Mouse (Mus musculus) neural tube, embryonic 13.5 days (tissue): ENCODE measurements around the gene Pfdn5. TPM values are rescaled to one million over a fixed set of nuclear protein-coding genes. Genes with fewer than 3 reads are reported as not detected.

Experiments used
- ATAC-seq: fragments of 200-750 bp; cut with Nextera tagmentation; 2 replicates; pipeline ENCODE4 v1.8.0; 2017; ENCODE audit warnings: low read depth, mild to moderate bottlenecking, moderate TSS enrichment, moderate library complexity
- H3K27ac ChIP-seq: fragments of 300-500 bp; sonication (generic); replicated peaks from 2 replicates; pipeline ENCODE4 v1.5.1; 2015; ENCODE audit warnings: moderate library complexity, mild to moderate bottlenecking, inconsistent platforms
- H3K27me3 ChIP-seq: fragments of 300-500 bp; sonication (generic); 2 replicates; pipeline ENCODE4 v1.6.1; 2015; ENCODE audit warnings: mild to moderate bottlenecking, inconsistent platforms
- H3K36me3 ChIP-seq: fragments of 300-500 bp; sonication (generic); 2 replicates; pipeline ENCODE4 v1.6.1; 2015; ENCODE audit warnings: mild to moderate bottlenecking, inconsistent platforms
- H3K4me1 ChIP-seq: fragments of 300-500 bp; sonication (generic); replicated peaks from 2 replicates; pipeline ENCODE4 v1.6.1; 2015; ENCODE audit warnings: inconsistent platforms
- H3K4me2 ChIP-seq: fragments of 300-500 bp; sonication (generic); 2 replicates; pipeline ENCODE4 v1.6.1; 2015; ENCODE audit warnings: inconsistent platforms, mild to moderate bottlenecking, moderate library complexity
- H3K4me3 ChIP-seq: fragments of 300-500 bp; sonication (generic); 2 replicates; pipeline ENCODE4 v1.5.1; 2015; ENCODE audit warnings: mild to moderate bottlenecking, inconsistent platforms
- H3K9ac ChIP-seq: fragments of 300-500 bp; sonication (generic); 2 replicates; pipeline ENCODE4 v1.6.1; 2015; ENCODE audit warnings: moderate library complexity, mild to moderate bottlenecking, inconsistent platforms
- H3K9me3 ChIP-seq: fragments of 300-500 bp; sonication (generic); 2 replicates; pipeline ENCODE4 v1.6.1; 2016; ENCODE audit warnings: inconsistent platforms
- WGBS: fragments of 180-500 bp; shearing (Covaris S2); methylation state at CpG from one replicate; pipeline ENCODE4 v1.1.7; 2015; 5-methylcytosine and 5-hydroxymethylcytosine counted together
- polyA plus RNA-seq: library from polyadenylated mRNA; unstranded; fragments of >200 nt; fragmentation: Nextera tagmentation; extraction: Ambion mirVana; gene quantifications from 2 replicates; pipeline ENCODE4 v1.2.1, GENCODE M21; 2015

Gene Pfdn5
- polyA plus RNA-seq, result 438 and 480 TPM in 2 replicates

DNA sequence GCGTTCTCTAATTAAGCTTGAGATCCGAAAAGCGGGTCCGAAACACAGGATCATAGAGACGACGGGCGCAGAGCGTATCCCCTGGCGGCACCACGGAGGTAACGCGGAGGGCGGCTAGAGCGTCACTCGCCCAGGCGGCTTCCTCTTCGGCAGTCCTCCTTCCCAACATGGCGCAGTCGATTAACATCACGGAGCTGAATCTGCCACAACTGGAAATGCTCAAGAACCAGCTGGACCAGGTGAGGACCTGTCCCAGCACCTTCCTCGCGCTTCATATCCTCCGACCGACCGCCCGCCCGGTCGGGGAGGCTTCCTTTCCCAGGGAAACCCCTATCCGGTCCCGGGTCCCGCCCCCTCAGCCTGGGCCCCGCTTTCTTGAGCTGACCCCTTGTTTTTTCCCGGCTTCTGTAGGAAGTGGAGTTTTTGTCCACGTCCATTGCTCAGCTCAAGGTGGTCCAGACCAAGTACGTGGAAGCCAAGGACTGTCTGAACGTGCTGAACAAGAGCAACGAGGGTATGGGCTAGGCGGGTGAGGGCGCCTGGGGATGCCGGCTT lies at the start of gene Pfdn5:
Gene Pfdn5 (plus strand): TSS at position 95 of the 555 bp plus-strand sequence.
- under 1% methylated on average over 40 of the region's 40 CpGs for WGBS
- Histone ChIP-seq H3K4me3 (peak within 1 kb of the TSS; percentile 90), H3K4me2 (peak within 1 kb of the TSS; percentile 93), H3K36me3 (peaks cover 34% of the 10 kb centered on the region), H3K4me1 (peaks cover 15% of the 10 kb centered on the region), H3K9ac (peak within 1 kb of the TSS; percentile 89), H3K27ac (peak within 1 kb of the TSS; percentile 81), H3K9me3 (no peaks in the 10 kb centered on the region), H3K27me3 (no peaks in the 10 kb centered on the region)
- ATAC-seq, result peak; percentile 92

DNA sequence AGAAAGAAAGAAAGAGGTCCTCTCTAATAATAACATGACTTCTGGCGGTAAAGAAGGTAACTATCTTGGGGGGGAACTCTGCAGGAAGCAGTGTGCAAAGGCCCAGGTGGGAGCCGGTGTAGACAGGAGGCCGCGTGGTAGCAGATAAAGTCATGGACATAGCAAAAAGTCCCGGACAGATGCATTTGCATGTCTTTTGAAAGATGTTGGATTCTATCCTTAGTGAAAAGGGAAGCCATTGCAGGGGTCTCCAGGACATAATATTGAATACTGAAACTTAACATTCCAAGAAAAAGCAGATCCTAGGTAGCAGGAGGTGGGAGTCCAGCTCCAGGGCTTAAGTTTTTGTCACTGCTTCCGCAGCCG lies 47.2 kb upstream of the Pfdn5 start:
- H3K4me1 ChIP-seq, result peaks cover 21% of the 10 kb centered on the region
- WGBS, result 36% methylated on average over 7 of the region's 7 CpGs
- H3K36me3 ChIP-seq, result peaks cover 24% of the 10 kb centered on the region

DNA sequence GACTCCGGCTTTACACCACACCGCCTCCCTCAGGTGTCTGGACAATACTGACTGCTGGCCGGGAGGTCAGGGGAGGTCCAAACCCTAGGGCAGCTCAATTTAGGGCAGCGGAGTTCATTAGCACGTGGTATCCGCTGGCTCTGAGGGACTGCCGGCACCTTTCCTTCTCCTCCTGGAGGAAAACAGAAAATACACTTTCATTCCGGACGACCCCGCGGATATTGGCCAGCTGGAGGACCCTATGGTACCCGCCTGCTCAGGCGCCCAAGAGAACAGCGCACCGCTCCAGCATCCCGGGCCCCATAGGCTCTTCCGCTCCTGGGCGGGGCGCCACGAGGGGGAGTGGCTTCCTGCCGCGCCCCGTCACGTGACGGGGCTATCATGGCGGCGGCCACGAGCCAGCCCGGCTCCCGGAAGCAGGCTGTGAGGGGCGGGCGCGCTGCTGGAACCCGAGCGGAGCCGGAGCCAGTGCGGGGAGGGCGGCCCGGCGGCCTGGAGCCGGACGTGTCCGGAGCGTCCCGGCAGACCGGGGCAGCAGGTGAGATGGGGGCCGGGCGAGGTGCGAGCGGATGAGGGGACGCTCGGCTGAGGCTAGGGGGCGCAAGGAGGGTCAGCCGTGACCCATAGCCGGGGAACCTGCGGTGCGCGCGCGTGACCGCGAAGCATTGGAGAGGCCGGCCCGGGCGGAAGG lies 46.7 kb upstream of the Pfdn5 start, which contains the start of gene Mfsd5:
Gene Mfsd5 (plus strand): TSS at position 363 of the 691 bp plus-strand sequence.
- under 1% methylated on average over 65 of the region's 65 CpGs for WGBS
- no peaks in the 10 kb centered on the region for H3K27me3 ChIP-seq

More for the DNA sequence above, 47.2 kb upstream of the Pfdn5 start:
- H3K27ac ChIP-seq, result peak overlapping the region; percentile 90
- H3K27me3 ChIP-seq, result no peaks in the 10 kb centered on the region
- H3K9me3 ChIP-seq, result no peaks in the 10 kb centered on the region
- H3K4me2 ChIP-seq, result peak overlapping the region; percentile 96
- H3K4me3 ChIP-seq, result peak overlapping the region; percentile 91
- ATAC-seq, result peak; percentile 11
- peak overlapping the region; percentile 86 for H3K9ac ChIP-seq

DNA sequence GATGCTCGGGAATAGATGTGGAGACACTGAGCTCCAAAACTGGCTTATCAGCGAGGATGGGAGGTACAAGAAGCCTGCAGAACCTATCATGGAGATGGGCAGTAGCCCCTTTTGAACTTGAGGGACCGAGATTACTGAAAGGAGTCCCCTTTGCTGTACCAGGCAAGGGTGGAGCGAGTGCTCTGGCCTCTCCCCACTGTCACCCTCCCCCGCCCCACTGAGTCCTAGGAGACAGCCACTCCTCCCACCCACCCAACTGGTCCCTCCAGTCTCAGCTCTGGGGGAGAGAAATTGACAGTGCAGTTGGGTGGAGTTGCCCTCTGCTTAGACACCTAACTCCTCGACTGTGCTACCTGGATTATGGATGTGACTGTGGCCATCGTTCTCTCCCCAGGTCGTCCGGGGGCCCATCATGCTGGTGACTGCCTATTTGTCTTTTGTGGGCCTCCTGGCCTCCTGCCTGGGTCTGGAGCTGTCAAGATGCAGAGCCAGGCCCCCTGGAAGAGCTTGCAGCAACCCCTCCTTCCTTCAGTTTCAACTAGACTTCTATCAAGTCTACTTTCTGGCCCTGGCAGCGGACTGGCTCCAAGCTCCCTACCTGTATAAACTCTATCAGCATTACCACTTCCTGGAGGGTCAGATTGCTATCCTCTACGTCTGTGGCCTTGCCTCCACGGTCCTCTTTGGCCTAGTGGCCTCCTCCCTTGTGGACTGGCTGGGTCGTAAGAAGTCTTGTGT lies 46.0 kb upstream of the Pfdn5 start:
- peak overlapping the region; percentile 96 for H3K4me2 ChIP-seq
- H3K4me3 ChIP-seq, result peak overlapping the region; percentile 91
- peak overlapping the region; percentile 86 for H3K9ac ChIP-seq
- H3K36me3 ChIP-seq, result peaks cover 24% of the 10 kb centered on the region
- no peaks in the 10 kb centered on the region for H3K27me3 ChIP-seq
- H3K9me3 ChIP-seq, result no peaks in the 10 kb centered on the region
- peaks cover 21% of the 10 kb centered on the region for H3K4me1 ChIP-seq
- 30% methylated on average over 13 of the region's 13 CpGs for WGBS
- ATAC-seq, result peak; percentile 62
- peak overlapping the region; percentile 90 for H3K27ac ChIP-seq

More for the DNA sequence above, 46.7 kb upstream of the Pfdn5 start, which contains the start of gene Mfsd5:
- ATAC-seq, result peak; percentile 97
- Histone ChIP-seq H3K4me2 (peak within 1 kb of the TSS; percentile 96), H3K9ac (peak within 1 kb of the TSS; percentile 86), H3K9me3 (no peaks in the 10 kb centered on the region), H3K4me1 (peaks cover 21% of the 10 kb centered on the region), H3K36me3 (peaks cover 24% of the 10 kb centered on the region), H3K4me3 (peak within 1 kb of the TSS; percentile 91), H3K27ac (peak within 1 kb of the TSS; percentile 90)

DNA sequence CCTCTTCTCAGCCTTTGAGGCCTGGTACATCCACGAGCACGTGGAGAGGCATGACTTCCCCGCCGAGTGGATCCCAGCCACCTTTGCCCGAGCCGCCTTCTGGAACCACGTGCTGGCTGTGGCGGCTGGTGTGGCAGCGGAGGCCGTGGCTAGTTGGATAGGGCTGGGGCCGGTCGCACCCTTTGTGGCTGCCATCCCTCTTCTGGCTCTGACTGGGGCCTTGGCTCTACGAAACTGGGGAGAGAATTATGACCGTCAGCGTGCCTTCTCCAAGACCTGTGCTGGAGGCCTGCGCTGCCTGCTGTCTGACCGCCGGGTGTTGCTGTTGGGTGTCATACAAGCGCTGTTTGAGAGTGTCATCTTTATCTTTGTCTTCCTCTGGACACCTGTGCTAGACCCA lies 45.3 kb upstream of the Pfdn5 start:
- no peak for ATAC-seq
- H3K9me3 ChIP-seq, result no peaks in the 10 kb centered on the region
- H3K36me3 ChIP-seq, result peaks cover 24% of the 10 kb centered on the region
- WGBS, result 93% methylated on average over 19 of the region's 19 CpGs
- H3K27ac ChIP-seq, result no peak overlapping the region
- H3K4me1 ChIP-seq, result peaks cover 21% of the 10 kb centered on the region
- H3K4me2 ChIP-seq, result peak overlapping the region; percentile 96
- H3K27me3 ChIP-seq, result no peaks in the 10 kb centered on the region
- peak overlapping the region; percentile 86; the same call in 1 of the 2 replicates for H3K9ac ChIP-seq
- peak overlapping the region; percentile 91; the same call in 1 of the 2 replicates for H3K4me3 ChIP-seq

DNA sequence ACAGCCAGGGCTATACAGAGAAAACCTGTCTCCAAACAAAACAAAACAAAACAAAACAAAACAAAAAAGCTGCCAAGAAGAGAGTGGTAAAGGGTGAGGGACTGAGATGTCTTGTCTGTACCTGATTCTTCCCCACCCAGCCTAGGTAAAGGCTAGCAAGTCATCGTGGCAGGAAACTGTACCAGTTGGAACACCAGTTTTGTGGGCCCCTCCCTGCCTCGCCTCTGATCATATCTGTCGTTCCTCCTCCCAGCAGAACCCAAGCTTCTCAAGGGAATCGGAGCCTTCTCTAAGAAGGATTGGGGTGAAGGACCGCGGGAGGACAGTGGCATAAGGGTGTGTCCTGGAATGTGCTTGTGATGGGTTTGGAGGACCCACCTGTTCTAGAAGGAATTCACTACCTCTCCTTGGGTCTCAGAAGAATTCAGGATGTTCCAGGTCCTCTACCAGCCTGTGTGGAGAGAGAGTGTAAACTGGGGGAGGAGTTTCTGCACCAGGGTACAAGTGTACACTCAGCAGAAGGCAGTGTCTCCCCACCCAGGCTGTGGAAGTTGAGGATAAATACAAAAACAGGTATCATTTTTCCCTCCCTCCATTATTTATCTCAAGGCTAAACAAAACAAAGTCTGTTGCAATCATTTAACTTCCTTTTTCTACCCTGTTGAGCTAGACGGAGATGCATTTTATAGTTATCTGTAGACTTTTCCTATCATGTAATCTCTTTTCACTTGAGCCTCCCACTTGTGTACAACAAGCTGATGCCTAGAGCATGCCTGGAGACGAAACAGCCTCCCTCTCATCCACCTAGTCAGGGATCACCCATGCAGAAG lies 43.2 kb upstream of the Pfdn5 start:
- peaks cover 24% of the 10 kb centered on the region for H3K36me3 ChIP-seq
- H3K4me2 ChIP-seq, result no peak overlapping the region
- H3K9me3 ChIP-seq, result no peaks in the 10 kb centered on the region
- H3K27me3 ChIP-seq, result no peaks in the 10 kb centered on the region
- no peak overlapping the region for H3K9ac ChIP-seq
- no peak overlapping the region for H3K4me3 ChIP-seq
- H3K27ac ChIP-seq, result no peak overlapping the region
- peaks cover 21% of the 10 kb centered on the region for H3K4me1 ChIP-seq
- no peak for ATAC-seq
- WGBS, result 91% methylated on average over 8 of the region's 8 CpGs

DNA sequence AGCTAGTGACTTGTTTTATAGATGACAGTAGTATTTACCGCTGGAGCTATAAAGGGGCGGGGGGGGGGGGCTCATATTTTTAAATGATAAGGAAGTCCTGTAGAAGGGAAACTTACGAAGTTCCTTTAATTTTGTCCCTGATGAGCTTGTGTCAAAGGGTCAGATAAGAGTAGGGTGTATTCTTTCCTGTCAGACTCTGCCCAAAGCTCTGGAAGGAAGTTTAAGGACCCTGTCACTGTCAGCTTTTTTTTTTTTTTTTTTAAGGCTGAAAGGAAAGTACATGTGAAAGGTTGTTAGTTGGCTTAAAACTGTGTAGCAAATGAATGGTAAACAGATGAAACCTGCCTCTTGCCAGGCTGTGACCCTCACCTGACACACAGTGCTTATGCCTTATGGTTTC lies 42.3 kb upstream of the Pfdn5 start:
- peaks cover 24% of the 10 kb centered on the region for H3K36me3 ChIP-seq
- no peak overlapping the region for H3K4me2 ChIP-seq
- ATAC-seq, result no peak
- no peak overlapping the region for H3K4me3 ChIP-seq
- WGBS, result 83% methylated on average over 3 of the region's 3 CpGs
- no peak overlapping the region for H3K27ac ChIP-seq
- H3K9ac ChIP-seq, result no peak overlapping the region
- H3K27me3 ChIP-seq, result no peaks in the 10 kb centered on the region
- peaks cover 19% of the 10 kb centered on the region for H3K4me1 ChIP-seq
- no peaks in the 10 kb centered on the region for H3K9me3 ChIP-seq

DNA sequence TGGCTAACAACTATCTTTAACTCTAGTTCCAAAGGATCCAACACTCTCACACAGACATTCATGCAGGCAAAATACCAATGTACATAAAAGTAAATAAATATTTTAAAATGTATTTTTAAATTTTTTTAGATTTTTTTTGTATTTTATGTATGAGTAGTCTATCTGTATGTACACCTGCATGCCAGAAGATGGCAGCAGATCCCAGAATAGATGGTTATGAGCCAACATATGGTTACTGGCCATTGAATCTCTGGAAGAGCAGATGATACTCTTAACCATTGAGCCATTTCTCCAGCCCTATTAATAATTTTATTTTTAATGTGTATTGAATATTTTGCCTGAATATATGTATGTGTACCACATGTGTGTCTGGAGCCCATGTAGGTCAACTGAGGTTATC lies 38.5 kb upstream of the Pfdn5 start:
- Histone ChIP-seq H3K27ac (no peak overlapping the region), H3K9ac (no peak overlapping the region), H3K27me3 (no peaks in the 10 kb centered on the region), H3K4me2 (no peak overlapping the region), H3K36me3 (peaks cover 7% of the 10 kb centered on the region), H3K9me3 (no peaks in the 10 kb centered on the region), H3K4me3 (no peak overlapping the region), H3K4me1 (no peaks in the 10 kb centered on the region)
- no peak for ATAC-seq

DNA sequence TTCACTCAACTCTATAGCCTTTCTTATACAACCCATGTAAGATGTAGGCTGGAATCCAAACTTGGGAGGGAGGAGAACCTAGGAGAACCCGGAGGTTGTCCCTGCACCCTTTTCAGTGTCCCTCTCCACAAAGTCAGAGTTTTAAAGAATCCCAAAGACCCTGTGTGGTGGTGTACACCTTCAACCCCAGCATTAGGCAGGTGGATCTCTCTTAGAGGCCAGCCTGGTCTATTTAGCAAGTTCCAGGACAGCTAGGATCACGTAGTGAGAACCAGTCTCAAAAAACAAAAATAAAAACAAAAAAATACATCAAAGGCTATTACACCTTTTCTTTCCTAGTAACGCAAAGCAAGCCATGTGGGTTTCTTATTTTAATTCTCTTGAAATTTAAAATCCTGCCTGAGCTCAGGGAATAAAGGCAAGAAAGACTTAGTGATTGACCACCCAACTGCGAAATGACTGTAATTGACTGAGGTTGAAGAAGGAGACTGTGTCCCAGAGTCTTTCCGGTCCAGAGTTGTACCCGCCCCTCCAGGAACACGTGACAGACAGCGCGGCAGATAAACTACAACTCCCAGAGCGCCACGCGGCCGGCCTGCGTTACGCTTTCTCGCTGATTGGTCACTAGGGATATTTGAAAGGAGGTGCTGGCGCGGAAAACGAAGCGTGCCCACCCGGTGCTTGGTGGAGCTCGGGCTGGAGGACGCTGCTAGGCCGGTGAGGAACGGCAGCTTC lies 30.1 kb upstream of the Pfdn5 start, which contains the start of gene Espl1:
Gene Espl1 (plus strand): TSS at position 634 of the 735 bp plus-strand sequence.
- Histone ChIP-seq H3K9me3 (no peaks in the 10 kb centered on the region), H3K4me2 (peak within 1 kb of the TSS; percentile 75), H3K27me3 (no peaks in the 10 kb centered on the region), H3K27ac (peak within 1 kb of the TSS; percentile 52), H3K4me1 (peaks cover 9% of the 10 kb centered on the region), H3K36me3 (0 out of 2 replicates have a peak, but pooled peaks cover 16% of the 10 kb centered on the region), H3K4me3 (peak within 1 kb of the TSS; percentile 47), H3K9ac (peak within 1 kb of the TSS; percentile 44)
- WGBS, result 7% methylated on average over 25 of the region's 25 CpGs
- peak; percentile 99 for ATAC-seq

DNA sequence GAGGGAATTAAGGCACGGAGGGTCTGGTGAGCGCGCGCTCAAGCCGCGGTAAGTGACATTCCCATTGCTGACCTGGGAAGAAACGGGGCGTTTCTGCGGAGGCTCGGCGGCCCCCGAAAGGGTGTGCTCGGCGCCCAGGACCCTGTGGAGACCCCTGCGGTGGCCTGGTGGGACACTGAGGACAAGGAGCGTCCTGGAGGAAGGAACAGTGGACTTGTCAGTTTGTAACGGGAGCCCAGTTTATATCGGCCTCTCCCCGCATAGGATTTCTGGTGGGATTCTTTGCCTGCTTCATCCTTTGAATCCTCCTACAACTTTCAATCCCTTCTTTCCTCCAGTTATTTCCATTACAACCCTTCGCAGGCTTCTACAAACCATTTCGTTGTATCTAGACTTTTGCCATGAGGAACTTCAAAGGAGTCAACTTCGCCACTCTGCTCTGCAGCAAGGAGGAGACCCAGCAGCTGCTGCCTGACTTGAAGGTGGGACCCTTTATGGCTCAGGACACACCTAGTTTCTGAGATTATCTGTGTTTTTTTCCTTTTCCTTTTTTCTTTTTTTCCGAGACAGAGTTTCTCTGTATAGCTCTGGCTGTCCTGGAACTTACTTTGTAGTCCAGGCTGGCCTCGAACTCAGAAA lies 29.4 kb upstream of the Pfdn5 start:
- no peaks in the 10 kb centered on the region for H3K9me3 ChIP-seq
- H3K4me2 ChIP-seq, result peak overlapping the region; percentile 75
- WGBS, result 4% methylated on average over 24 of the region's 24 CpGs
- H3K4me3 ChIP-seq, result peak overlapping the region; percentile 47
- no peaks in the 10 kb centered on the region for H3K27me3 ChIP-seq
- H3K27ac ChIP-seq, result no peak overlapping the region
- H3K36me3 ChIP-seq, result peaks cover 21% of the 10 kb centered on the region; the same call in 1 of the 2 replicates
- peak overlapping the region; percentile 44 for H3K9ac ChIP-seq
- peaks cover 9% of the 10 kb centered on the region for H3K4me1 ChIP-seq
- ATAC-seq, result peak; percentile 61
